ENCODE assay signal across 9 mouse cellular contexts in the genomic region with DNA sequence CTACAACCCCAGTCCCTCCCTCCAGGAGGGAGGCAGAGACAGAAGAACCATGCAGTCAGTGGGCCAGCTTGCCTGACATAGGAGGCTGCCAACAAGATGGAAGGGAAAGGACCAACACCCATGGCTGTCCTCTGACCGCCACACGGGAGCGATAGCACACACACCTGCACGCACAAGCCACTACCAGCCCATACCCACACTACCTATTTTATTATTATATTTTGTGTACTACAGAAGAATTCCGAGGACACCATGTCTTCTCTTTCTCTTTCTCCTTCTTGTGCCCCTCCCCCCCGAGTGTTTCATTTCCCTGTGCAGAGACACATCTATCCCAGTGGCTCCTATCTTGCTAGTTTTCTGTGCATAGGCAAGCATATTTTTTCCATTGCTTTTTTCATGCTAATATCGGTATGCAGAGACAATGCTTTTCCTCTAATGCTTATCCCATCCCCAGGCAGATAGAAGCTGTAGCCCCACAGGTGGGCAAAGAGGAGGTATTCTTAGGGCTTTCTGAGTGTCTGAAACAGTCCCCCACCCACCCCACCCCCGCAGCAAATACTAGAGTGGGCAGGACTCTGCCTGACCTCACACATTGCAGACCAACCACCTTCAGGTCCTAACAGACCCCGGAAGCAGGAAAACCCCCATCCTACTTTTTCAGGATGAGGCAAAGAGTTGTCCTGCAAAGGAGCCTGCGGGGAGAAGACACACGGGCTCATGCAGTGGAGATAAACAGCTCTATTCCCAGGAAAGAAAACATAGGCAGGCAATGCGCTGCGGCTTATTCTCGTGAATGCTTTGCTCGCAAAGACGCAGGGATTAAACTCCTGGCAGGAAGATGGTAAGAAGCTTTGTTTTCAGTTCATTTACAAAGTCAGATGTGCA. TPM values are rescaled to one million over a fixed set of nuclear protein-coding genes. Genes with fewer than 3 reads are reported as not detected.
A peak's percentile ranks its signal among the peaks of the same experiment; 100 is the strongest.
DNase-seq lines count a peak whose midpoint lies in the region; ATAC-seq and TF ChIP-seq lines count a peak whose summit lies in the region.
"Had no signal": no experiment of that assay in that cellular context is flagged by ENCODE, and none has a peak within 500 bp of the region (broad histone marks: within the 10 kb centered on the region; RNA-seq: fewer than 3 reads in every experiment).

No protein-coding gene starts in this region.

- 0 out of 2 replicates have a peak, but pooled peaks cover 4% of the 10 kb centered on the region for H3K4me1 ChIP-seq in cerebellum, adult 2 months (ENCODE audit: control insufficient read depth, insufficient read depth, low read length)
- H3K4me1 ChIP-seq in liver, embryonic 14.5 days (replicated peaks; ENCODE audit: control insufficient read depth in 2 of 2, insufficient read depth in 2 of 2, low read length in 1 of 2), result peaks cover 12 to 22% of the 10 kb centered on the region in 2 experiments; a peak in 3 of 4 replicates
- peaks cover 10% of the 10 kb centered on the region for H3K4me1 ChIP-seq in stomach, postnatal 0 days (replicated peaks; ENCODE audit: control insufficient read depth, insufficient read depth)

- no peak overlapping the region for H3K27ac ChIP-seq in cerebellum, adult 2 months (ENCODE audit: insufficient read depth, low read length)
- H3K27ac ChIP-seq in liver, embryonic 14.5 days, result no peak overlapping the region
- peak overlapping the region; percentile 78 for H3K27ac ChIP-seq in stomach, postnatal 0 days (replicated peaks)

- H3K9me3 ChIP-seq in liver, embryonic 14.5 days (ENCODE audit: control insufficient read depth, low read length), result no peaks in the 10 kb centered on the region; the same call in 1 of the 2 replicates
- H3K9me3 ChIP-seq in stomach, postnatal 0 days (ENCODE audit: control insufficient read depth, low read length), result no peaks in the 10 kb centered on the region

- peak; percentile 6 to 10 for DNase-seq in cerebellum, adult 2 months
- no peak for DNase-seq in cerebellum, adult 11-12 months
- peak; percentile 32 for DNase-seq in testis, postnatal 14 days (ENCODE audit: low spot score)
- no peak for DNase-seq in testis, postnatal 10 days (ENCODE audit: low spot score)
- DNase-seq in liver, embryonic 14.5 days (ENCODE audit: low read depth in 3 of 3, low spot score in 3 of 3), result no peak
- peak; percentile 32 for DNase-seq in stomach, postnatal 0 days (ENCODE audit: low spot score)
- DNase-seq in MN1 (ENCODE audit: low spot score), result no peak
- DNase-seq in spleen, postnatal 36 days (ENCODE audit: low spot score in 2 of 2), result no peak
- DNase-seq: adrenal gland, adult 8-10 months had no signal

- no peaks in the 10 kb centered on the region for H3K36me3 ChIP-seq in liver, embryonic 14.5 days (replicated peaks; ENCODE audit: control insufficient read depth, insufficient read depth, low read depth)
- H3K36me3 ChIP-seq in stomach, postnatal 0 days (ENCODE audit: control insufficient read depth, insufficient read depth, low read length), result no peaks in the 10 kb centered on the region

- no peak for TF ChIP-seq EP300 in liver, embryonic 14.5 days (IDR thresholded peaks at IDR 0.05; ENCODE audit: low read depth)
- no peak for TF ChIP-seq EP300 in stomach, postnatal 0 days (optimal IDR thresholded peaks at IDR 0.05)

- no peak overlapping the region for H3K9ac ChIP-seq in liver, embryonic 14.5 days (replicated peaks)
- no peak overlapping the region for H3K9ac ChIP-seq in stomach, postnatal 0 days (ENCODE audit: low read length)

- ATAC-seq in liver, embryonic 14.5 days (ENCODE audit: insufficient read depth), result no peak
- peak; percentile 22; the same call in 1 of the 2 replicates for ATAC-seq in stomach, postnatal 0 days (ENCODE audit: low FRiP score, low TSS enrichment)

- WGBS in cerebellum, adult 2 months, result 27% methylated on average over 16 of the region's 16 CpGs
- WGBS in liver, embryonic 14.5 days (ENCODE audit: insufficient replicate concordance), result 39% methylated on average over 16 of the region's 16 CpGs
- WGBS in stomach, postnatal 0 days, result 12% methylated on average over 16 of the region's 16 CpGs

- H3K4me2 ChIP-seq in liver, embryonic 14.5 days (ENCODE audit: low read depth), result peak overlapping the region; percentile 77
- peak overlapping the region; percentile 46; the same call in 1 of the 2 replicates for H3K4me2 ChIP-seq in stomach, postnatal 0 days (replicated peaks; ENCODE audit: low read depth)

- no peak for TF ChIP-seq POLR2A in cerebellum, adult 2 months (IDR thresholded peaks at IDR 0.05; ENCODE audit: borderline replicate concordance, insufficient read depth, low read length)

- no peaks in the 10 kb centered on the region for H3K27me3 ChIP-seq in cerebellum, adult 2 months (ENCODE audit: control insufficient read depth, insufficient read depth, low read length)
- no peaks in the 10 kb centered on the region for H3K27me3 ChIP-seq in liver, embryonic 14.5 days (ENCODE audit: control insufficient read depth, insufficient read depth, low read length)
- no peaks in the 10 kb centered on the region for H3K27me3 ChIP-seq in stomach, postnatal 0 days (ENCODE audit: control insufficient read depth, insufficient read depth, low read length)

- no peak overlapping the region for H3K4me3 ChIP-seq in cerebellum, adult 2 months (replicated peaks; ENCODE audit: insufficient read depth, low read depth, low read length)
- peak overlapping the region in 1 of 2 experiments; percentile 29; a peak in 1 of 4 replicates for H3K4me3 ChIP-seq in liver, embryonic 14.5 days (ENCODE audit: insufficient read depth in 1 of 2, low read depth in 2 of 2, low read length in 2 of 2)
- no peak overlapping the region for H3K4me3 ChIP-seq in stomach, postnatal 0 days (ENCODE audit: low read depth, low read length)

- no peak for TF ChIP-seq CTCF in cerebellum, adult 2 months (IDR thresholded peaks at IDR 0.05; ENCODE audit: borderline replicate concordance, insufficient read depth, low read depth, low read length)
- no peak for TF ChIP-seq CTCF in liver, embryonic 14.5 days (IDR thresholded peaks at IDR 0.05; ENCODE audit: low read depth)
- TF ChIP-seq CTCF in stomach, postnatal 0 days (IDR thresholded peaks at IDR 0.05; ENCODE audit: low read depth), result peak; percentile 40

RNA-seq across cellular contexts. Expression of gene Tmem154, which starts 10.8 kb away (rescaled TPM):
- 0.46 and 0.62 TPM in 2 replicates for polyA plus RNA-seq in cerebellum, adult 2 months (2012; rRNA removed)
- polyA plus RNA-seq in liver, embryonic 14.5 days (2012; rRNA removed), result 0.41 and 0.63 TPM in 2 replicates
- polyA plus RNA-seq in liver, embryonic 14.5 days (2014; fragmentation: Nextera tagmentation; extraction: Ambion mirVana), result 1.2 and 1.3 TPM in 2 replicates
- 20.9 and 24.7 TPM in 2 replicates for polyA plus RNA-seq in stomach, postnatal 0 days (2015; fragmentation: Nextera tagmentation; extraction: Ambion mirVana)

Comparison
In these comparisons a context has a peak if more than half of its experiments do, and no peak if none do; other contexts are left out.
1. DNase-seq: peak in cerebellum, adult 2 months (2 of 2), testis, postnatal 14 days (single experiment) and stomach, postnatal 0 days (single experiment); none in cerebellum, adult 11-12 months (single experiment), testis, postnatal 10 days (single experiment), liver, embryonic 14.5 days (0 of 3), MN1 (single experiment) and spleen, postnatal 36 days (0 of 2).